Mouse (Mus musculus) ES-E14 (cell line): ENCODE data around the gene Ctsa. TPM values are rescaled to one million over a fixed set of nuclear protein-coding genes. Genes with fewer than 3 reads are reported as not detected.

Experiments used
- DNase-seq: peaks from one replicate; pipeline ENCODE4 v3.0.0-alpha.2; 2013; ENCODE audit warnings: low read depth, low spot score
- H3K27ac ChIP-seq: 2 replicates; pipeline ENCODE4 v1.5.1; 2012; ENCODE audit warnings: low read depth, mild to moderate bottlenecking, low read length, moderate library complexity, mixed read lengths; ENCODE audit not compliant: poor library complexity, insufficient read depth, severe bottlenecking
- H3K36me3 ChIP-seq: 2 replicates; pipeline ENCODE4 v1.6.1; 2012; ENCODE audit warnings: mild to moderate bottlenecking, low read length, moderate library complexity, mixed read lengths; ENCODE audit not compliant: control insufficient read depth, poor library complexity, insufficient read depth, severe bottlenecking
- H3K4me1 ChIP-seq, 2 experiments: fragments of 150-350 bp in 1 of 2; sonication (generic) in 1 of 2; 2 replicates each; pipeline ENCODE4 v1.6.1; 2012; ENCODE audit warnings: low read length in 2 of 2, mild to moderate bottlenecking in 1 of 2, mixed read lengths in 1 of 2; ENCODE audit not compliant: control insufficient read depth in 2 of 2, insufficient read depth in 2 of 2, poor library complexity in 1 of 2
- H3K4me3 ChIP-seq, 2 experiments: fragments of 150-350 bp in 1 of 2; sonication (generic) in 1 of 2; 2 replicates each; pipeline ENCODE4 v1.5.1; 2012; ENCODE audit warnings: low read length in 2 of 2, low read depth in 1 of 2, mild to moderate bottlenecking in 1 of 2, mixed read lengths in 1 of 2; ENCODE audit not compliant: insufficient read depth in 1 of 2, poor library complexity in 1 of 2, severe bottlenecking in 1 of 2
- H3K9ac ChIP-seq: 2 replicates; pipeline ENCODE4 v1.6.1; 2012; ENCODE audit warnings: low read depth, mild to moderate bottlenecking, low read length, mixed read lengths; ENCODE audit not compliant: poor library complexity, insufficient read depth, severe bottlenecking
- H3K9me3 ChIP-seq: fragments of 150-350 bp; sonication (generic); 2 replicates; pipeline ENCODE4 v1.6.1; 2012; ENCODE audit warnings: low read depth, mild to moderate bottlenecking, low read length; ENCODE audit not compliant: control insufficient read depth, insufficient read depth
- CHD2 ChIP-seq: IDR thresholded peaks from 2 replicates; pipeline ENCODE4 v1.6.1; 2014; ENCODE audit warnings: mild to moderate bottlenecking, low read depth, low read length, inconsistent platforms
- HCFC1 ChIP-seq: IDR thresholded peaks from 2 replicates; pipeline ENCODE4 v1.6.1; 2012; ENCODE audit warnings: low read length, inconsistent platforms, borderline replicate concordance; ENCODE audit not compliant: insufficient read depth
- MAFK ChIP-seq: IDR thresholded peaks from 2 replicates; pipeline ENCODE4 v1.6.1; 2014; ENCODE audit warnings: mild to moderate bottlenecking, low read depth, low read length, inconsistent platforms; ENCODE audit not compliant: insufficient read depth
- ZC3H11A ChIP-seq: IDR thresholded peaks from 2 replicates; pipeline ENCODE4 v1.6.1; 2012; ENCODE audit warnings: low read depth, mild to moderate bottlenecking, inconsistent platforms, low read length, borderline replicate concordance
- ZNF384 ChIP-seq: IDR thresholded peaks from 2 replicates; pipeline ENCODE4 v1.6.1; 2012; ENCODE audit warnings: low read depth, low read length, inconsistent platforms
- in situ Hi-C, 2 experiments: fragments of 600-800 bp; cut with MboI; formaldehyde crosslinking; loops; one replicate each; pipeline ENCODE4 v1.15.1; 2025; ENCODE audit warnings: low sequenced_read_pairs in 2 of 2, inconsistent platforms in 1 of 2; ENCODE audit not compliant: unreplicated experiment in 2 of 2
- total RNA-seq: library from RNA; depleted of rRNA; stranded (reverse); fragments of 300-350 nt; gene quantifications from 2 replicates; pipeline ENCODE4 v1.2.3, GENCODE M21; 2012; rRNA removed

Gene Ctsa
- total RNA-seq, 1 experiment: 103 TPM

DNA sequence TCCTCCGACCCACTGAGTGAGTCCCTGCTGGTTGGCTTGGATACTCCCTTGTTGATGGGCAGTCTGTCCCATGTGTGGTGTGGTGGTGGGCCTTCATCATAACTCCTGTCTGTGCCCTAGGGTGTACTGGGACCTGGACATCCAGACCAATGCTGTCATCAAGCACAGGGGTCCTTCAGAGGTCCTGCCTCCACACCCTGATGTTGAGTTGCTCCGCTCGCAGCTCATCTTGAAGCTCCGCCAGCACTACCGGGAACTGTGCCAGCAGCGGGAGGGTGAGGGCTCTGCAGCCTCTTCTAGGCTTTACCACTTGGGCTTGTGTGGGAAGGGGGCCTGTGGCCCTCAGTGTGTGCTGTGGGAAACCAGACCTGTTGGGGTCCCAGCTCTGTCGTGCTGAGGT is 53.1 kb downstream of the Ctsa start:
- Histone ChIP-seq H3K36me3 (peaks cover 54% of the 10 kb centered on the region), H3K27ac (no peak overlapping the region), H3K9me3 (no peaks in the 10 kb centered on the region), H3K4me1 (peaks cover 1 to 5% of the 10 kb centered on the region in 2 experiments; a peak in 1 of 4 replicates), H3K9ac (no peak overlapping the region), H3K4me3 (no peak overlapping the region)
- in situ Hi-C loops: no loop called here
- no peak for TF ChIP-seq HCFC1
- no peak for TF ChIP-seq MAFK
- no peak for TF ChIP-seq CHD2
- no peak for TF ChIP-seq ZC3H11A
- no peak for TF ChIP-seq ZNF384
- no peak for DNase-seq

DNA sequence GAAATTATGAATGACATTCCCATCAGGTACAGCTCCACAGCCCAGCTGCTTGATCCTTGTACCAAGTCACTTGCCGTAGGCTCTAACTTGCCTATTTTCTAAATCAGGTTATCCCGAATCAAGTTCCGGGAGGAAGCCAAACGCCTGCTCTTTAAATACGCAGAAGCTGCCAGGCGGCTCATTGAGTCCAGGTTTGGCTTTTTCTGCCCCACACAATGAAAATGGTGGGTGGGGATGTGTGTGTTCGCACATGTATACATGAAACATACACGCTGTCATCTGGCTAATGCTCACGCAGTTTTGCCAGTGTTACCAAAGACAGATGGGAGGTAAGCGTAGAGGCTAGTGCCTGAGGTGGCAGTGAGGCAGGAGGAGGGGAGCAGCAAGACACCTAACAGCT is 53.9 kb downstream of the Ctsa start:
- DNase-seq: no peak
- Histone ChIP-seq H3K9ac (no peak overlapping the region), H3K27ac (no peak overlapping the region), H3K9me3 (no peaks in the 10 kb centered on the region), H3K4me1 (peaks cover 1 to 5% of the 10 kb centered on the region in 2 experiments; a peak in 1 of 4 replicates), H3K36me3 (peaks cover 62% of the 10 kb centered on the region), H3K4me3 (no peak overlapping the region)
- TF ChIP-seq CHD2: no peak
- no peak for TF ChIP-seq MAFK
- TF ChIP-seq ZC3H11A: no peak
- no peak for TF ChIP-seq ZNF384
- no peak for TF ChIP-seq HCFC1
- in situ Hi-C loops: no loop called here

DNA sequence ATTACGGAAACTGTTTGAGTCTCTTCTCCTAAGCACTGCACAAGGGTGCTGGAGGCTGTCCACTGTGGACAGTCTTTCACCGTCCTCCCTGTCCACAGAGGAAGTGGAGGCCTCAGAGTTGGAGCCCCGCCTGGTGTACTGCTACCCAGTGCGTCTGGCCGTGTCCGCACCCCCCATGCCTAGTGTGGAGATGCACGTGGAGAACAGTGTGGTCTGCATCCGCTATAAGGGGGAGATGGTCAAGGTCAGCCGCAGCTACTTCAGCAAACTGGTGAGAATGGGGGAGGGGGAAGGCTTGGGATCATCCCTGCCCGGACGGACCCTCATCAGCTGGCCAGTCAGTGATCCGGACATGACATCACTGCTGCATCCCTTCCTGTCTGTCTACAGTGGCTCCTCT is 56.3 kb downstream of the Ctsa start:
- TF ChIP-seq ZC3H11A (no peak), ZNF384 (no peak), MAFK (no peak), HCFC1 (no peak), CHD2 (no peak)
- in situ Hi-C loops: no loop called here
- H3K9me3 ChIP-seq: no peaks in the 10 kb centered on the region
- H3K27ac ChIP-seq: no peak overlapping the region
- peaks cover 84% of the 10 kb centered on the region for H3K36me3 ChIP-seq
- H3K4me1 ChIP-seq: peaks cover 1 to 3% of the 10 kb centered on the region in 2 experiments; a peak in 1 of 4 replicates
- no peak for DNase-seq
- no peak overlapping the region for H3K4me3 ChIP-seq
- no peak overlapping the region for H3K9ac ChIP-seq

DNA sequence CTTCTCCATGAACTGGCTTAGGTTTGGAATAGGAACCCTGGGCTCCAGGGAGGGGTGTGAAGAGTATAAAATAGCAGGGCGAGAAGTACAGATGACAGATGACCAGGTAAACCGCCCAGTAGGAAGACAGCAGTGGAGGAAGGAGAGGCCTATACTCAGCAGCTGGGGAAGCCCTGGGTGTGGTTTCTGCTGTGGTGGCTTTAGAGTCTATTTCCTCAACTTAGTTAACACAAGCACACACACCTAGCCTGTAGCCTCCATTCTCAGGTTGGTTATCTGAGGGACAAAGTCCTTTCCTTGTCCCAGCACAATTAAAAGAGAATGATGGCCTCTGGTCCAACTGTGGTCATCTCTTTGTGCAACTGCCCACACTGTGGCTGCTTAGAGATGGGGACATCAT is 57.3 kb downstream of the Ctsa start:
- Histone ChIP-seq H3K4me3 (no peak overlapping the region), H3K9ac (no peak overlapping the region), H3K27ac (no peak overlapping the region), H3K9me3 (no peaks in the 10 kb centered on the region), H3K4me1 (peaks cover 1 to 3% of the 10 kb centered on the region in 2 experiments; a peak in 1 of 4 replicates), H3K36me3 (peaks cover 91% of the 10 kb centered on the region)
- no peak for DNase-seq
- TF ChIP-seq MAFK (no peak), ZNF384 (no peak), HCFC1 (no peak), ZC3H11A (no peak), CHD2 (no peak)
- in situ Hi-C loops: no loop called here

Other genes with a start within 250 kb of the Ctsa start
- not detected in 2 replicates for gene Wfdc6a, start 247.4 kb upstream of the Ctsa start, total RNA-seq
- gene Eppin, start 239.3 kb upstream of the Ctsa start, total RNA-seq: not detected in 2 replicates
- not detected in 2 replicates for gene Wfdc6b, start 219.4 kb upstream of the Ctsa start, total RNA-seq
- gene Wfdc8, start 219.2 kb upstream of the Ctsa start, total RNA-seq: not detected in 2 replicates
- gene Wfdc16, start 194.1 kb upstream of the Ctsa start, total RNA-seq: not detected in 2 replicates
- 0.98 and 3.1 TPM in 2 replicates for gene Wfdc10, start 176.8 kb upstream of the Ctsa start, total RNA-seq
- not detected in 2 replicates for gene Wfdc9, start 176.3 kb upstream of the Ctsa start, total RNA-seq
- gene Wfdc11, start 158.8 kb upstream of the Ctsa start, total RNA-seq: not detected in 2 replicates
- gene Wfdc13, start 147.8 kb upstream of the Ctsa start, total RNA-seq: not detected in 2 replicates
- gene Spint4, start 134.4 kb upstream of the Ctsa start, total RNA-seq: not detected in 2 replicates
- 1.6 and 6.6 TPM in 2 replicates for gene Spint5, start 117.6 kb upstream of the Ctsa start, total RNA-seq
- 0.18 and 0.58 TPM in 2 replicates for gene Wfdc3, start 86.9 kb upstream of the Ctsa start, total RNA-seq
- 13.3 and 15.1 TPM in 2 replicates for gene Dnttip1, start 86.9 kb upstream of the Ctsa start, total RNA-seq
- gene Ube2c, start 63.0 kb upstream of the Ctsa start, total RNA-seq: 117 and 159 TPM in 2 replicates
- 1.5 and 1.7 TPM in 2 replicates for gene Tnnc2, start 52.9 kb upstream of the Ctsa start, total RNA-seq
- 5.5 and 7.0 TPM in 2 replicates for gene Snx21, start 47.0 kb upstream of the Ctsa start, total RNA-seq
- gene Acot8, start 28.0 kb upstream of the Ctsa start, total RNA-seq: 46.4 and 54.7 TPM in 2 replicates
- gene Zswim3, start 27.8 kb upstream of the Ctsa start, total RNA-seq: 6.4 and 7.0 TPM in 2 replicates
- 21.5 and 22.6 TPM in 2 replicates for gene Zswim1, start 10.2 kb upstream of the Ctsa start, total RNA-seq
- gene Spata25, start 4.3 kb upstream of the Ctsa start, total RNA-seq: 0.95 and 1.1 TPM in 2 replicates
- gene Neurl2, start 583 bp downstream of the Ctsa start, total RNA-seq: 3.6 TPM in 2 replicates
- 56.1 and 117 TPM in 2 replicates for gene Pltp, start 24.8 kb downstream of the Ctsa start, total RNA-seq
- 30.4 and 39.5 TPM in 2 replicates for gene Pcif1, start 46.4 kb downstream of the Ctsa start, total RNA-seq
- gene Zfp335, start 78.9 kb downstream of the Ctsa start, total RNA-seq: 18.5 and 22.4 TPM in 2 replicates
- 5.8 and 7.0 TPM in 2 replicates for gene Mmp9, start 107.9 kb downstream of the Ctsa start, total RNA-seq
- 1.7 and 2.0 TPM in 2 replicates for gene Slc12a5, start 127.9 kb downstream of the Ctsa start, total RNA-seq
- 26.0 and 31.5 TPM in 2 replicates for gene Ncoa5, start 202.0 kb downstream of the Ctsa start, total RNA-seq
- gene Cd40, start 222.8 kb downstream of the Ctsa start, total RNA-seq: 5.7 and 8.8 TPM in 2 replicates